Mouse (Mus musculus): ENCODE measurements at regions not wholly inside any gene's neighbourhood (a gene's known extent, or its start where the extent isn't known, plus 50 kb on each side); places are given as distances from the start of the nearest gene placed in this dataset.

DNA sequence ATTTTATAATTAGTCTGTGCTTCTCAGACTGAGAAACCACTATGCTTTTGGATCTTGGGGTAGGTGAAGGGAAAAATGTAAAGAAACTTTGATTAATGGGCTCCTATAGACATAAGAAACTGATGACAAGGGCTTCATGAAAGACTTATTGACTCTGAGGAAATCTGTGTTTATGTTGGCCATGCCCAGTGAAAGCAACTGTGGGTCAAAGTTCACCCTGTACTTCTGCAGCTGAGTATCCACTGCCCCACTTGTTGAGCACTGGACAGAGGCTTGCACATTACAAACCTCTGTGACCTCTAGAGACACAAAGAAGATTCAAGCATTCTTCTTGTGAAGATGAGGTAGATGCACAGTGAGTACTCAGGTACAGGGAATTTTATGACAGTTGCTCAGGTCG is 114.7 kb upstream of the Adra1d start:
- TF ChIP-seq POLR2A (IDR thresholded peaks at IDR 0.05; ENCODE audit: borderline replicate concordance, insufficient read depth, low read length) (no peak), CTCF (IDR thresholded peaks at IDR 0.05; ENCODE audit: borderline replicate concordance, insufficient read depth, low read depth, low read length) (no peak)

Data from cerebellum, adult 2 months (tissue).